Mouse (Mus musculus): ENCODE measurements around the gene Echdc2. TPM values are rescaled to one million over a fixed set of nuclear protein-coding genes. Genes with fewer than 3 reads are reported as not detected.

The Echdc2 gene
- polyA plus RNA-seq, 1 experiment from 2014 or later, result 17.2 TPM

DNA sequence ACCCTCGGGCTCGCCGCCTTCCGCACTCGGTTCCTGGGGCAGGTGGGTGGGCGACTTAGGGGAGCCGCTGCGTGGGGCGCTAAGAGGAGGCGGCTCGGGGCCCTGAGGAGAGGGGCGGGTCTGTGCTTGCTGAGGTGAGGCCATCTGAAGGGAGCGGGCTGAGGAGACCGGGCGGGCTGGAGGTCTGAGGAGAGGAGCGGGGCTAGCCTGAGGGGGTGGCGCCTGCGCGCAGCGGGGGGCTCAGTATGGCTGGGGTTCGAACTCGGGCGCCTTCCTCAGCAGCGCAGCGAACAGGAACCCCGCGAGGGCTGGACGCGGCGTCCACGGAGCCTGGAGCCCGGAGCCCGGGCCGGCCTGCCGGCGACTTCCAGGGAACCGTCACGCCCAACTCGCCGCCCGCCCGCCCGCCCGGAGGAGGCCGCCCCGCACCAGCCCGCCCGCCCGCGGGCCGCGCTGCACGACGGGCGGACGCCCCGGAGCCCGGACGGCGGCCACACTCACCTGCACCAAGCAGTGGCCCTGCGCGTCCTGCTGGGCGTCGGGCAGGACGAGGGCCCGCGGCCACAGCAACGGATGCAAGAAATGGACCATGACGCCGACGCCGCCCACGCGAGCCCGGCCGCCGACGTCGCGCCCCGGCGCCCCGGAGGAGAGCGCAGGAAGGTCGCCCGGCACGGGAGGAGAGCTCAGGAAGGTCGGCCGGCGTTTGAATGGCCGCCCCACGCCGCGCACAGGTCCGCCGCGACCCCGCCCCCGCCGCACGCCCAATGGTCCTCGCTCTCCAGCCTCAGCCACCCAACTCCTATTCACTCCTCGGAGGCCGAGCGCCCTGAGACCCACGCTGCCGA lies 52.3 kb downstream of the Echdc2 start, which contains the start of gene Zyg11a:
Gene Zyg11a (minus strand): TSS at position 717 of the 848 bp plus-strand sequence.
- H3K36me3 ChIP-seq (ENCODE audit: control insufficient read depth, insufficient read depth, low read length), result no peaks in the 10 kb centered on the region
- H3K4me3 ChIP-seq (ENCODE audit: low read depth, low read length), result peak within 1 kb of the TSS; percentile 40
- DNase-seq (ENCODE audit: low spot score) (peak; percentile 69), ATAC-seq (replicated peaks; ENCODE audit: low FRiP score) (peak; percentile 36; the same call in 1 of the 2 replicates)
- peaks cover 4% of the 10 kb centered on the region; the same call in 1 of the 2 replicates for H3K4me1 ChIP-seq (replicated peaks; ENCODE audit: control insufficient read depth, insufficient read depth, low read length)
- peak within 1 kb of the TSS; percentile 37 for H3K9ac ChIP-seq (ENCODE audit: low read length)
- peak within 1 kb of the TSS; percentile 59 for H3K4me2 ChIP-seq (ENCODE audit: low read depth, low read length, severe bottlenecking)
- 1% methylated on average over 80 of the region's 107 CpGs for WGBS
- H3K27ac ChIP-seq (ENCODE audit: low read depth, low read length), result no peak within 1 kb of the TSS
- peaks cover 29% of the 10 kb centered on the region for H3K27me3 ChIP-seq (ENCODE audit: control insufficient read depth, insufficient read depth, low read length)
- H3K9me3 ChIP-seq (ENCODE audit: control insufficient read depth, low read length), result no peaks in the 10 kb centered on the region

DNA sequence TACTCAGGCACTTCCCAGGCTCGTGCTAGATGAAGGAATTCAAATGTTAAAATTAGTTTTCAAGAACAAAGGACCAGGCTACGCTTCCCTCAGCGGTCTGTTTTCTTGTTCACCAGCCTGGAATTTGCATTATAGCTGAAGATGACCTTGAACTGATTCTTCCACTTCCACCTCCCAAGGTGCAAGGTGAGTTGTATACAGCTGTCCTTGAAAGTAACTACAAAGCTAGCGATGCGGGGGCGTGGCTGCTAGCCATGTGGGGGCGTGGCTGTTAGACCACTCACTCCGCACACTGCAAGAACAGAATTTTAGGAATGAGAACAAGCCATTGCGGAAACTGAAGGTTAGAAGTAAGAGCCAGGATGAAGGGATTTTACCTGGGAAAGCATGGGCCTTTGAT lies 53.8 kb downstream of the Echdc2 start:
- ATAC-seq (replicated peaks; ENCODE audit: low FRiP score) (no peak), DNase-seq (ENCODE audit: low spot score) (peak; percentile 59)
- Histone ChIP-seq H3K9ac (ENCODE audit: low read length) (no peak overlapping the region), H3K4me2 (ENCODE audit: low read depth, low read length, severe bottlenecking) (no peak overlapping the region), H3K36me3 (ENCODE audit: control insufficient read depth, insufficient read depth, low read length) (no peaks in the 10 kb centered on the region), H3K9me3 (ENCODE audit: control insufficient read depth, low read length) (no peaks in the 10 kb centered on the region), H3K4me3 (ENCODE audit: low read depth, low read length) (no peak overlapping the region), H3K27me3 (ENCODE audit: control insufficient read depth, insufficient read depth, low read length) (peaks cover 29% of the 10 kb centered on the region), H3K27ac (ENCODE audit: low read depth, low read length) (no peak overlapping the region), H3K4me1 (replicated peaks; ENCODE audit: control insufficient read depth, insufficient read depth, low read length) (peaks cover 4% of the 10 kb centered on the region; the same call in 1 of the 2 replicates)
- WGBS, result 5% methylated on average over 9 of the region's 9 CpGs

DNA sequence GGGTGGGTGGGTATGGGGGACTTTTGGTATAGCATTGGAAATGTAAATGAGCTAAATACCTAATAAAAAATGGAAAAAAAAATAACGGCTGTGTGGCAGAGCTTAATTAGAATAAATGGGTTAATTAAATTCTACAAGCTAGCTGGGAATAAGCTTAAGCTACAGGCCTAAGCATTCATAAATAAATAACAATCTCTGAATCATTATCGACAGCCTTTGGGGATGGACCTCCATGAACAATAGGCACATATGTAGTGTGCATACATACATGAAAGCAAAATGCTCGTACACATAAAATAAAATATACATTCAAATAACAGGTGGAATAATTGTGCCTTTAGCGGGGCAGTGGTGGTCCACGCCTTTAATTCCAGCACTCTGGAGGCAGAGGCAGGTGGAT lies 57.3 kb downstream of the Echdc2 start:
- Histone ChIP-seq H3K4me1 (replicated peaks; ENCODE audit: control insufficient read depth, insufficient read depth, low read length) (peaks cover under 1% of the 10 kb centered on the region; the same call in 1 of the 2 replicates), H3K36me3 (ENCODE audit: control insufficient read depth, insufficient read depth, low read length) (no peaks in the 10 kb centered on the region), H3K27me3 (ENCODE audit: control insufficient read depth, insufficient read depth, low read length) (peaks cover 22% of the 10 kb centered on the region), H3K9me3 (ENCODE audit: control insufficient read depth, low read length) (no peaks in the 10 kb centered on the region), H3K27ac (ENCODE audit: low read depth, low read length) (no peak overlapping the region), H3K4me2 (ENCODE audit: low read depth, low read length, severe bottlenecking) (no peak overlapping the region), H3K4me3 (ENCODE audit: low read depth, low read length) (no peak overlapping the region), H3K9ac (ENCODE audit: low read length) (no peak overlapping the region)
- DNase-seq (ENCODE audit: low spot score) (no peak), ATAC-seq (replicated peaks; ENCODE audit: low FRiP score) (no peak)
- WGBS, result 92% methylated on average over 5 of the region's 5 CpGs

- WGBS, result 64% methylated on average over 3 of the region's 3 CpGs
Observed at GRCm38 (mm10) chr4:108225341-108225872, 60.2 kb downstream of the Echdc2 start.

More at GRCm38 (mm10) chr4:108225341-108225872, 60.2 kb downstream of the Echdc2 start:
- Histone ChIP-seq H3K9ac (ENCODE audit: low read length) (no peak overlapping the region), H3K4me2 (ENCODE audit: low read depth, low read length, severe bottlenecking) (no peak overlapping the region), H3K9me3 (ENCODE audit: control insufficient read depth, low read length) (no peaks in the 10 kb centered on the region), H3K27ac (ENCODE audit: low read depth, low read length) (no peak overlapping the region), H3K36me3 (ENCODE audit: control insufficient read depth, insufficient read depth, low read length) (no peaks in the 10 kb centered on the region), H3K27me3 (ENCODE audit: control insufficient read depth, insufficient read depth, low read length) (no peaks in the 10 kb centered on the region), H3K4me1 (replicated peaks; ENCODE audit: control insufficient read depth, insufficient read depth, low read length) (no peaks in the 10 kb centered on the region), H3K4me3 (ENCODE audit: low read depth, low read length) (no peak overlapping the region)
- no peak for DNase-seq (ENCODE audit: low spot score)
- ATAC-seq (replicated peaks; ENCODE audit: low FRiP score), result no peak

Other genes with a start within 250 kb of the Echdc2 start
- gene Cpt2, start 241.8 kb upstream of the Echdc2 start, polyA plus RNA-seq (2014; fragmentation: Nextera tagmentation; extraction: Ambion mirVana), result 30.9 and 31.6 TPM in 2 replicates
- gene Slc1a7, start 197.1 kb upstream of the Echdc2 start, polyA plus RNA-seq (2014; fragmentation: Nextera tagmentation; extraction: Ambion mirVana), result not detected in 2 replicates
- 0.33 and 0.39 TPM in 2 replicates for gene Podn, start 69.0 kb upstream of the Echdc2 start, polyA plus RNA-seq (2014; fragmentation: Nextera tagmentation; extraction: Ambion mirVana)
- 200 and 225 TPM in 2 replicates for gene Scp2, start 20.4 kb upstream of the Echdc2 start, polyA plus RNA-seq (2014; fragmentation: Nextera tagmentation; extraction: Ambion mirVana)
- not detected in 2 replicates for gene Zyg11a, start 52.6 kb downstream of the Echdc2 start, polyA plus RNA-seq (2014; fragmentation: Nextera tagmentation; extraction: Ambion mirVana)
- 24.3 and 28.8 TPM in 2 replicates for gene Zyg11b, start 135.7 kb downstream of the Echdc2 start, polyA plus RNA-seq (2014; fragmentation: Nextera tagmentation; extraction: Ambion mirVana)
- gene Coa7, start 162.7 kb downstream of the Echdc2 start, polyA plus RNA-seq (2014; fragmentation: Nextera tagmentation; extraction: Ambion mirVana), result 54.5 and 56.8 TPM in 2 replicates
- gene Shisal2a, start 217.9 kb downstream of the Echdc2 start, polyA plus RNA-seq (2014; fragmentation: Nextera tagmentation; extraction: Ambion mirVana), result 1.7 and 3.0 TPM in 2 replicates
- 38.7 and 39.3 TPM in 2 replicates for gene Gpx7, start 241.5 kb downstream of the Echdc2 start, polyA plus RNA-seq (2014; fragmentation: Nextera tagmentation; extraction: Ambion mirVana)